ENCODE assay signal across 25 mouse cellular contexts in genomic region chr10:92335141-92335540, GRCm38 (mm10).
DNase-seq lines count a peak whose midpoint lies in the region; ATAC-seq and TF ChIP-seq lines count a peak whose summit lies in the region.
"Had no signal": no experiment of that assay in that cellular context is flagged by ENCODE, and none has a peak within 500 bp of the region (broad histone marks: within the 10 kb centered on the region; RNA-seq: fewer than 3 reads in every experiment).

No protein-coding gene starts in this region.

- ATAC-seq in forebrain, embryonic 13.5 days: no peak
- ATAC-seq in forebrain, embryonic 11.5 days (replicated peaks; ENCODE audit: low FRiP score): no peak
- no peak for ATAC-seq in liver, postnatal 0 days
- ATAC-seq: hindbrain, postnatal 0 days; intestine, embryonic 16.5 days had no signal

- no peak overlapping the region for H3K4me3 ChIP-seq in forebrain, embryonic 13.5 days
- H3K4me3 ChIP-seq in forebrain, embryonic 11.5 days (ENCODE audit: low read depth, low read length): no peak overlapping the region
- H3K4me3 ChIP-seq in liver, postnatal 0 days (ENCODE audit: low read depth, low read length): no peak overlapping the region
- H3K4me3 ChIP-seq: embryonic facial prominence, embryonic 13.5 days; heart, embryonic 10.5 days; heart, embryonic 15.5 days; limb, embryonic 12.5 days; liver, embryonic 15.5 days; neural tube, embryonic 15.5 days had no signal

- H3K9ac ChIP-seq in forebrain, embryonic 13.5 days: no peak overlapping the region
- no peak overlapping the region for H3K9ac ChIP-seq in forebrain, embryonic 11.5 days (ENCODE audit: low read length)
- no peak overlapping the region for H3K9ac ChIP-seq in liver, postnatal 0 days (replicated peaks)
- H3K9ac ChIP-seq: embryonic facial prominence, embryonic 13.5 days; heart, embryonic 15.5 days; limb, embryonic 12.5 days; liver, embryonic 15.5 days; neural tube, embryonic 15.5 days had no signal

- H3K4me1 ChIP-seq in forebrain, embryonic 13.5 days: peaks cover 33% of the 10 kb centered on the region
- H3K4me1 ChIP-seq in forebrain, embryonic 11.5 days (replicated peaks; ENCODE audit: control insufficient read depth, insufficient read depth, low read length): peaks cover 12% of the 10 kb centered on the region
- no peaks in the 10 kb centered on the region; the same call in 1 of the 2 replicates for H3K4me1 ChIP-seq in liver, postnatal 0 days (ENCODE audit: insufficient read depth)
- H3K4me1 ChIP-seq: liver, embryonic 15.5 days had no signal

- DNase-seq in forebrain, embryonic 11.5 days (ENCODE audit: low spot score): no peak
- DNase-seq in 3T3-L1 (ENCODE audit: low read depth, low spot score) (peak; percentile 76), NIH3T3 (ENCODE audit: low read depth) (peak; percentile 3)
- peak; percentile 3 for DNase-seq in adrenal gland, postnatal 25 days
- DNase-seq in gastrocnemius, adult 18-20 months (ENCODE audit: low spot score): no peak
- DNase-seq in liver, postnatal 0 days: no peak
- DNase-seq: cerebellum, adult 11-12 months; cerebellum, adult 9-11 months; gastrocnemius, postnatal 14 days; kidney, adult 8-10 months; midbrain, embryonic 14.5 days; retina, postnatal 1 day; right cerebral cortex, postnatal 14 days; thymus, postnatal 4 days had no signal

- no peaks in the 10 kb centered on the region for H3K27me3 ChIP-seq in forebrain, embryonic 13.5 days
- H3K27me3 ChIP-seq in forebrain, embryonic 11.5 days (ENCODE audit: control insufficient read depth, insufficient read depth, low read length): no peaks in the 10 kb centered on the region
- no peaks in the 10 kb centered on the region for H3K27me3 ChIP-seq in liver, postnatal 0 days (ENCODE audit: insufficient read depth, low read length)
- H3K27me3 ChIP-seq: embryonic facial prominence, embryonic 13.5 days; heart, embryonic 15.5 days; limb, embryonic 12.5 days; liver, embryonic 15.5 days; neural tube, embryonic 15.5 days had no signal

- H3K36me3 ChIP-seq in forebrain, embryonic 13.5 days (ENCODE audit: poor library complexity, severe bottlenecking): no peaks in the 10 kb centered on the region
- H3K36me3 ChIP-seq in forebrain, embryonic 11.5 days (ENCODE audit: control insufficient read depth, insufficient read depth, low read length): no peaks in the 10 kb centered on the region
- no peaks in the 10 kb centered on the region for H3K36me3 ChIP-seq in liver, postnatal 0 days (replicated peaks; ENCODE audit: insufficient read depth, low read length)
- H3K36me3 ChIP-seq: embryonic facial prominence, embryonic 13.5 days; G1E; heart, embryonic 10.5 days; heart, embryonic 15.5 days; limb, embryonic 12.5 days; liver, embryonic 15.5 days; neural tube, embryonic 15.5 days had no signal

- no peak overlapping the region for H3K4me2 ChIP-seq in forebrain, embryonic 13.5 days
- no peak overlapping the region for H3K4me2 ChIP-seq in forebrain, embryonic 11.5 days (ENCODE audit: low read depth, low read length, severe bottlenecking)
- no peak overlapping the region for H3K4me2 ChIP-seq in liver, postnatal 0 days (ENCODE audit: low read depth, low read length)
- H3K4me2 ChIP-seq: embryonic facial prominence, embryonic 13.5 days; heart, embryonic 15.5 days; limb, embryonic 12.5 days; liver, embryonic 15.5 days; neural tube, embryonic 15.5 days had no signal

- no peak for TF ChIP-seq CTCF in liver, postnatal 0 days (IDR thresholded peaks at IDR 0.05; ENCODE audit: low read depth)

- 56% methylated on average over 5 of the region's 5 CpGs for WGBS in forebrain, embryonic 13.5 days
- 71% methylated on average over 5 of the region's 5 CpGs for WGBS in forebrain, embryonic 11.5 days
- 75% methylated on average over 5 of the region's 5 CpGs for WGBS in liver, postnatal 0 days (ENCODE audit: insufficient replicate concordance)

- no peak for TF ChIP-seq EP300 in liver, postnatal 0 days (IDR thresholded peaks at IDR 0.05; ENCODE audit: low read depth)

- 0 out of 2 replicates have a peak overlapping the region, but pooled peaks have one; percentile 35 for H3K27ac ChIP-seq in forebrain, embryonic 13.5 days
- H3K27ac ChIP-seq in forebrain, embryonic 11.5 days (ENCODE audit: low read depth, low read length): no peak overlapping the region
- H3K27ac ChIP-seq in liver, postnatal 0 days (ENCODE audit: low read depth): no peak overlapping the region
- H3K27ac ChIP-seq: embryonic facial prominence, embryonic 13.5 days; heart, embryonic 10.5 days; heart, embryonic 15.5 days; hindbrain, postnatal 0 days; kidney, postnatal 0 days; limb, embryonic 12.5 days; liver, embryonic 15.5 days; neural tube, embryonic 15.5 days had no signal

- H3K9me3 ChIP-seq in forebrain, embryonic 13.5 days (replicated peaks): no peaks in the 10 kb centered on the region
- H3K9me3 ChIP-seq in forebrain, embryonic 11.5 days (ENCODE audit: control insufficient read depth, low read length): no peaks in the 10 kb centered on the region
- H3K9me3 ChIP-seq in liver, postnatal 0 days (ENCODE audit: low read length): no peaks in the 10 kb centered on the region
- H3K9me3 ChIP-seq: embryonic facial prominence, embryonic 13.5 days; heart, embryonic 10.5 days; heart, embryonic 15.5 days; limb, embryonic 12.5 days; liver, embryonic 15.5 days; neural tube, embryonic 15.5 days had no signal

Comparison
In these comparisons a context has a peak if more than half of its experiments do, and no peak if none do; other contexts are left out.
1. DNase-seq: peak in 3T3-L1 (single experiment), NIH3T3 (single experiment) and adrenal gland, postnatal 25 days (single experiment); none in forebrain, embryonic 11.5 days (single experiment), gastrocnemius, adult 18-20 months (single experiment) and liver, postnatal 0 days (single experiment).